Mouse (Mus musculus): ENCODE measurements around the gene Mtor. TPM values are rescaled to one million over a fixed set of nuclear protein-coding genes. Genes with fewer than 3 reads are reported as not detected.

Mtor gene
- total RNA-seq, 2 experiments from 2014 or later, result 4.6 to 7.8 TPM

- no peak for ATAC-seq (replicated peaks; ENCODE audit: low FRiP score, poor library complexity, severe bottlenecking)
Measured at GRCm38 (mm10) chr4:148518235-148518795, 69.9 kb downstream of the Mtor start.

- ATAC-seq (replicated peaks; ENCODE audit: low FRiP score, poor library complexity, severe bottlenecking), result no peak
Measured at GRCm38 (mm10) chr4:148523538-148523937, 75.1 kb downstream of the Mtor start.

- ATAC-seq (replicated peaks; ENCODE audit: low FRiP score, poor library complexity, severe bottlenecking), result no peak
Measured at GRCm38 (mm10) chr4:148527158-148527910, 78.9 kb downstream of the Mtor start.

GRCm38 (mm10) chr4:148530351-148530750 lies 81.9 kb downstream of the Mtor start:
- ATAC-seq (replicated peaks; ENCODE audit: low FRiP score, poor library complexity, severe bottlenecking), result no peak

- ATAC-seq (replicated peaks; ENCODE audit: low FRiP score, poor library complexity, severe bottlenecking), result no peak
Measured at GRCm38 (mm10) chr4:148530778-148531177, 82.4 kb downstream of the Mtor start.

GRCm38 (mm10) chr4:148531341-148531740 lies 82.9 kb downstream of the Mtor start:
- no peak for ATAC-seq (replicated peaks; ENCODE audit: low FRiP score, poor library complexity, severe bottlenecking)

- ATAC-seq (replicated peaks; ENCODE audit: low FRiP score, poor library complexity, severe bottlenecking), result no peak
Measured at GRCm38 (mm10) chr4:148532516-148532915, 84.1 kb downstream of the Mtor start.

- no peak for ATAC-seq (replicated peaks; ENCODE audit: low FRiP score, poor library complexity, severe bottlenecking)
Measured at GRCm38 (mm10) chr4:148533613-148534328, 85.4 kb downstream of the Mtor start.

- no peak for ATAC-seq (replicated peaks; ENCODE audit: low FRiP score, poor library complexity, severe bottlenecking)
Measured at GRCm38 (mm10) chr4:148535876-148536275, 87.5 kb downstream of the Mtor start.

- no peak for ATAC-seq (replicated peaks; ENCODE audit: low FRiP score, poor library complexity, severe bottlenecking)
Measured at GRCm38 (mm10) chr4:148549106-148549505, 100.7 kb downstream of the Mtor start.

GRCm38 (mm10) chr4:148557766-148558165 lies 109.4 kb downstream of the Mtor start:
- peak; percentile 46 for ATAC-seq (replicated peaks; ENCODE audit: low FRiP score, poor library complexity, severe bottlenecking)

GRCm38 (mm10) chr4:148558297-148559000 lies 110.0 kb downstream of the Mtor start, which contains the start of gene Exosc10:
Gene Exosc10, plus strand, starts transcription at chr4:148558429.
- ATAC-seq (replicated peaks; ENCODE audit: low FRiP score, poor library complexity, severe bottlenecking), result peak; percentile 98

GRCm38 (mm10) chr4:148562676-148563075 lies 114.3 kb downstream of the Mtor start:
- ATAC-seq (replicated peaks; ENCODE audit: low FRiP score, poor library complexity, severe bottlenecking), result no peak

- no peak for ATAC-seq (replicated peaks; ENCODE audit: low FRiP score, poor library complexity, severe bottlenecking)
Measured at GRCm38 (mm10) chr4:148563595-148563994, 115.2 kb downstream of the Mtor start.

- ATAC-seq (replicated peaks; ENCODE audit: low FRiP score, poor library complexity, severe bottlenecking), result no peak
Measured at GRCm38 (mm10) chr4:148570138-148570537, 121.7 kb downstream of the Mtor start.

GRCm38 (mm10) chr4:148570693-148571295 lies 122.4 kb downstream of the Mtor start:
- ATAC-seq (replicated peaks; ENCODE audit: low FRiP score, poor library complexity, severe bottlenecking), result no peak

- no peak for ATAC-seq (replicated peaks; ENCODE audit: low FRiP score, poor library complexity, severe bottlenecking)
Measured at GRCm38 (mm10) chr4:148573222-148573621, 124.8 kb downstream of the Mtor start.

- ATAC-seq (replicated peaks; ENCODE audit: low FRiP score, poor library complexity, severe bottlenecking), result no peak; the same call in 1 of the 2 replicates
Measured at GRCm38 (mm10) chr4:148580765-148581164, 132.4 kb downstream of the Mtor start.

GRCm38 (mm10) chr4:148581422-148581821 lies 133.0 kb downstream of the Mtor start:
- ATAC-seq (replicated peaks; ENCODE audit: low FRiP score, poor library complexity, severe bottlenecking), result no peak

GRCm38 (mm10) chr4:148583257-148583656 lies 134.8 kb downstream of the Mtor start:
- ATAC-seq (replicated peaks; ENCODE audit: low FRiP score, poor library complexity, severe bottlenecking), result no peak

Measured in erythroblast, adult 5-6 weeks (primary cell).